Mouse (Mus musculus) olfactory bulb, adult 2 months (tissue): ENCODE data around the gene Tsc22d1. TPM values are rescaled to one million over a fixed set of nuclear protein-coding genes. Genes with fewer than 3 reads are reported as not detected.

ENCODE experiments used
- H3K27ac ChIP-seq: fragments of 200-500 bp; 2 replicates; pipeline ENCODE4 v1.5.1; 2012; ENCODE audit warnings: low read depth, low read length; ENCODE audit not compliant: insufficient read depth
- H3K4me1 ChIP-seq: fragments of 200-500 bp; 2 replicates; pipeline ENCODE4 v1.6.1; 2012; ENCODE audit warnings: low read length; ENCODE audit not compliant: control insufficient read depth, insufficient read depth
- H3K4me3 ChIP-seq: fragments of 200-500 bp; 2 replicates; pipeline ENCODE4 v1.5.1; 2012; ENCODE audit warnings: mild to moderate bottlenecking, low read depth, low read length, moderate library complexity; ENCODE audit not compliant: insufficient read depth
- CTCF ChIP-seq: fragments of 200-500 bp; IDR thresholded peaks from 2 replicates; pipeline ENCODE4 v1.5.1; 2012; ENCODE audit warnings: low read depth, mild to moderate bottlenecking, low read length, moderate library complexity; ENCODE audit not compliant: insufficient read depth
- POLR2A ChIP-seq: fragments of 200-500 bp; IDR thresholded peaks from 2 replicates; pipeline ENCODE4 v1.6.1; 2012; ENCODE audit warnings: mild to moderate bottlenecking, low read depth, low read length, moderate library complexity; ENCODE audit not compliant: insufficient read depth
- WGBS: fragments of 180-500 bp; shearing (Covaris S2); methylation state at CpG from one replicate; pipeline ENCODE4 v1.1.7; 2018; 5-methylcytosine and 5-hydroxymethylcytosine counted together
- polyA plus RNA-seq: library from polyadenylated mRNA; stranded (reverse); fragments of >200 nt; gene quantifications from 2 replicates; pipeline ENCODE4 v1.2.4, GENCODE M21; 2012; ENCODE audit warnings: low replicate concordance; ENCODE audit not compliant: missing spikeins, insufficient read depth, insufficient read length

Tsc22d1 gene
- 527 and 635 TPM in 2 replicates for polyA plus RNA-seq

DNA sequence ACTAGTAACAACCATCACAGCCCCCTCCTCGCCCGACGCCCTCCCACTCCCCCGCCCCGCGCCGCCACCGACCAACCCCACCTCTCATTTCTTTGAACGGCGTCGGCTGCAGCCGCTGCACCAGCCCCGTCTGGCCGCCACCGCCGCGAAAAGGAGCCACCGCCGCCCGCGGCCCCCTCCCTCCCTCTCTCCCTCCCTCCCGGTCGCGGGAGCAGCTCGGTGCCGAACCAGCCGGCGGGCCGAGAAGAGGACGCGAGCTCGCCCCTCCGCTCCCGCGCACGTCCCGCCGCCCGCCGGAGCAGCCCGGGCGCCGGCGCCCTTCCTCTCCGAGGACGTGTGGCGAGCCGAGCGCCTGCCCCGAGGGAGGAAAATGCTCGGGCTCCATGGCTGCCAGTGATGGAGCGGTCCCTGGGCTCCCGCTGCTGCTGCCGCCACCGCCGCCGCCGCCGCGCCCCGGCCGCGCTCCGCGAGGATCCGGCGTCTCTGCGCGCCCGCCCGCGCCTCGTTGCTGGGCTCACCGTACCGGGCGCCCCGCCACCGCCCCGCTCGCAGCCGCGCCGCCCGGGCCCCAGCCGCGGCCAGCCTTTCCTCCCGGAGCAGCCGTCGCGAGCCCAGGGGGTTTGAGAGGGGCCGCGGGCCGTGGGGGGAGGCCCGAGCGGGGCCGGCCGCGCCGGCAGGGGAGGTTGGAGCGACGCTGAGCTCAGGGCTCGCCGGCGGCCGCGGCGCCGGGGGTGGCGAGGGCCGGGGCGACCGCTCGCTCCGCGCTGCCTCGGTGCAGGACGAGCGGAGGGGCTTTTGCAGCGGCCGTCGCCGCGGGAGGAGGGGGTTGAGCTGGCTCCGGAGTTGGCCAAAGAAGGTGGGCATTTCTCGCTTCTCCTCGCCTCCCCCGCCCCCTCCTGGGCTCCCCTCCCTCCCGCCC lies at the start of gene Tsc22d1:
TSS of gene Tsc22d1 (plus strand) at position 100 of the 919 bp plus-strand sequence.
- H3K4me1 ChIP-seq = peaks cover 27% of the 10 kb centered on the region
- TF ChIP-seq POLR2A = peak; percentile 27; the same call in 1 of the 2 replicates
- no peak for TF ChIP-seq CTCF
- H3K4me3 ChIP-seq = peak within 1 kb of the TSS; percentile 98
- 2% methylated on average over 121 of the region's 128 CpGs for WGBS
- H3K27ac ChIP-seq = peak within 1 kb of the TSS; percentile 95

DNA sequence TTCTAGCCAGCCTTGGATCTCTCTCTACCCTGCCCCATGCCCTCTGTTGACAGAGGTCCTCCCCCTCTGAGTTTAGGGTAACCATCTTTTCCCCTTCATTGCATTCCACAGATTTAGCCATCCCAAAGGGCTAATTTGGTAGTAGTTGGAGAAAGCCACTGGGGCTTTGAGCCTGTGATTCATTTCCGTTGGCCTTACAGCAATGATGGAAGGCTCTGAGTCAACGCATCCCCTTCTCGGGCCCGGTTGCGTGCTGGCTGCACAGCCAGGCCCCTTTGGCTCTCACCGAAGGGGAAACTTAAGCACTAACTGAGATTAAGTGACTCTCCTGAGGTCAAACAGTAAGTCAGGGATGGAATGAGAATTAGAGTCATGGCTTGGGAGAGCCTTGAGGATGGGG lies 41.1 kb upstream of the Tsc22d1 start:
- Histone ChIP-seq H3K4me3 (no peak overlapping the region), H3K27ac (no peak overlapping the region), H3K4me1 (no peaks in the 10 kb centered on the region)
- 88% methylated on average over 6 of the region's 6 CpGs for WGBS
- no peak for TF ChIP-seq POLR2A
- no peak for TF ChIP-seq CTCF

DNA sequence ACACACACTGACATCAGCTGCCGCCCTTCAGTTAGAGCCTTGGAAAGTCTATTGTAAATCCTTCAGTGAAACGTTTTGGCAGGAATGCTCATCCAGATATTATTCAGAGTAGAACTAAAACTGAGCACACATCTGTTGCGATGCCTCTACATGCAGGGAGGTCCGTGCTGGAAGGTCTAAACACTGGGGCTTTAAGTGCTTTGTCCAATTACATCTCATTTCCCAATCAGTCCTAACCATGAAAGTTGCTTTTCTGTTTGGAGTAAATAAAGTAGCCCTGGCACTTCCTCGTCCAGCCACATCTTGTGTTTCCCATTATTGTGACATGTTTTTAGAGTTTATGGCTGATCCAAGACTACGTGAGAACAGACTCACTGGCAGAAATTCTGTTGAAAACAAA lies 40.2 kb upstream of the Tsc22d1 start:
- 59% methylated on average over 6 of the region's 6 CpGs for WGBS
- no peak overlapping the region for H3K27ac ChIP-seq
- H3K4me3 ChIP-seq = no peak overlapping the region
- H3K4me1 ChIP-seq = no peaks in the 10 kb centered on the region
- TF ChIP-seq CTCF = no peak
- no peak for TF ChIP-seq POLR2A

DNA sequence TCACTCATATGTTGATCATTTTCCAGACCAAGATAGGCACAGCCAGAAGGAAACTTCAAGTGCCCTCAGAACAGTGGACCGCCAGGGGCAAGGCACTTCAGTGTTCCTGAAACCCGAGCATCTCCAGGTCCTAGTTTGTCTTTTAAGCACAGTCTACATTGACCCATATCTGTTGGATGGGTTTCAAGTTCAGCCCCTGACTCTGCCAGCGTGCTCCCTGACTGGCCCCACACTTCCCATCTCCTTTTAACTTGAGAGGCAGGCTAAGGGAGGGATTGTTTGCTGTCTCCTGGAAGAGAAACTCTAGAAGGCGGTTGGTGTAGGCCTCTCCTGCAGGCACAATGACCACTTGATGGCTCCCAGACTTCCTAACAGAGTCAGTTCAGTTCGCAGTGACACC lies 38.2 kb upstream of the Tsc22d1 start:
- Histone ChIP-seq H3K4me3 (no peak overlapping the region), H3K27ac (no peak overlapping the region), H3K4me1 (no peaks in the 10 kb centered on the region)
- TF ChIP-seq POLR2A (no peak), CTCF (no peak)
- WGBS = 90% methylated on average over 5 of the region's 5 CpGs

DNA sequence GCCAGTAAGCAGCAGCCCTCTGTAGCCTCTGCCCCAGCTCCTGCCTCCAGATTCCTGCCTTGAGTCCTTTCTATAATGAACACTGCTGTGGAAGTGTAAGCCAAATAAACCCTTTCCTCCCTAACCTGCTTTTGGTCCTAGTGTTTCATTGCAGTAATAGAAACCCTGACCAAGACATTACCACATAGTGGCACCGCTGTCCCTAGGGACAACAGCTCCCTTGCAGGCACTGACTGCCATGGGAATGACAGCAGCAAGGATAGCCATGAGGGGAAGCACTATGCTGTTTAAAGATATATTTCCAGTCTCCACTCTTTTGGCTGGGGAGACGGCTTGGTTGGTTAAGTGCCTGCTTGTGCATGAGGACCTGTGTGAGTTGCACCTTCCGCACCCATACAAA lies 35.4 kb upstream of the Tsc22d1 start:
- Histone ChIP-seq H3K27ac (no peak overlapping the region), H3K4me3 (no peak overlapping the region), H3K4me1 (no peaks in the 10 kb centered on the region)
- WGBS = over 99% methylated on average over 3 of the region's 3 CpGs
- TF ChIP-seq CTCF = no peak
- no peak for TF ChIP-seq POLR2A

DNA sequence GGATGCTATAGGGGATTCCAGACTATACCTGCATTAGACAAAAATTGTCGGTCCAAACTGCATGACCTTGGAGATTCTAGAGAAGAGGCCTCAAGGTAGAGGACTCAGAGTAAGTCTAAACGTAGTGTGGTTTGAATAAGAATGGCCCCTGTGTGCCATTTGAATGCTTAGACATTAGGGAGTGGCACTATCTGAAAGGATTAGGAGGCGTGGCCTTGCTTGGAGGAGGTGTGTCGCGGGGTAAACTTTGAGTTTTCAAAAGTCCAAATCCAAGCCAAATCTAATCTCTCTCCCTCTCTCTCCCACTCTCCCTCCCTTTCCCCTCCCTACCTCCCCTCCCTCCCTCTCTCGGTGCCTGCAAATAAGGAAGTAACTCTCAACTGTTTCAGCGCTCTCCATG lies 26.7 kb upstream of the Tsc22d1 start:
- Histone ChIP-seq H3K27ac (no peak overlapping the region), H3K4me3 (no peak overlapping the region), H3K4me1 (no peaks in the 10 kb centered on the region)
- WGBS = 82% methylated on average over 7 of the region's 7 CpGs
- TF ChIP-seq CTCF (no peak), POLR2A (no peak)

DNA sequence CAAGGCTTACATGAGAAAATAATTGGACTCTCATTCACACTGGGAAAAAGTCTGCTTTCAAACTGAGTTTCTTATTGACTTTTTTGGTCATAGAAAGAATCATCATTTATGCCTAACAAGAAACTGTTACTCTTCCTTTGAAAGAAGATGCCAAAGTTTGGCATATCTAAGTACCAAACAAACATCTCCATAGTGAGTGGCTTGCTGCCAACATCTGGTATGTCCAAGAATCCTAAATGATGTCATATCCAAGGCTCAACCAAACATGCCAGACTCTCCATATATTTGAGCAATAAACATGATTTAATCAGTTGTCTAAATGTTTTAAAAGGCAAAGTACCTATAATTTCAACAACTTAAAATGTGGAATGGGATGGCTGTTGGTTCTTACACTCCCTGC lies 16.5 kb upstream of the Tsc22d1 start:
- H3K4me1 ChIP-seq = no peaks in the 10 kb centered on the region
- no peak for TF ChIP-seq CTCF
- TF ChIP-seq POLR2A = no peak
- no peak overlapping the region for H3K4me3 ChIP-seq
- no peak overlapping the region for H3K27ac ChIP-seq

DNA sequence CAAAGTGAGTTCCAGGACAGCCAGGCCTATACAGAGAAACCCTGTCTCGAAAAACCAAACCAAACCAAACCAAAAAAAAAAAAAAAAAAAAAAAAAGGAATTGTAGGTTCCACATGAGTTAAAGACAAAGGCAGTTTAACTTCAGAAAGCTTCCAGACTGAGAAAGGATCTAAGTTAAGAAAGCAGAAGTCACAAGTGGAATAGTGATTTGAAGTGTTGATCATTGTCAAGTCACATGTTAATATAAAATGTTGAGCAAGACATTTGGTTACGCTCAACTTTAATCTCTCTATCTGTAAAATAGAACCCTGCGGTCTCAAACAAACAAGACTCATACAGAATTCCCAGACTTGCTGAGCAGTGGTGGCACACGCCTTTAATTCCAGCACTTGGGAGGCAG lies 12.2 kb upstream of the Tsc22d1 start:
- 98% methylated on average over 4 of the region's 4 CpGs for WGBS
- Histone ChIP-seq H3K27ac (no peak overlapping the region), H3K4me3 (no peak overlapping the region), H3K4me1 (no peaks in the 10 kb centered on the region)
- TF ChIP-seq POLR2A = no peak
- TF ChIP-seq CTCF = no peak

DNA sequence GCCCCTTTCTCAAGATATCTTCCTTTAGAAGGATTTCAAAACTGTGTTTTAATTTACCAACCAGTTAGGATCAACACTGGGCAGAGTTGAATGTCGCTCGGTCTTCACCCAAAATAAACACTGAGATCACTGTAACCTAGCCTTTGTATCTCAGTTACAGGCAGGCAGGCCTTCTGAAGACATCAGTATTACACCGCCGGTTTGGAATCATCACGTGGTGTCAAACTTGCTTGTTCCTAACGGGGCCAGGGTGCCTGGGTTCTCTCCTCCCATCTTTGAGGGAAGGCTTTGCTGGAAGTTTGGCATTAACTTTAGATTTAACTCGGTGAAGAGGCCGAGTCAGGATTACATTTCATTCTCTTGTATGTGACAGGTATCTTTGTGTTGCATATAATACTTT lies 5.7 kb upstream of the Tsc22d1 start:
- Histone ChIP-seq H3K27ac (no peak overlapping the region), H3K4me3 (no peak overlapping the region), H3K4me1 (peaks cover 4% of the 10 kb centered on the region; the same call in 1 of the 2 replicates)
- TF ChIP-seq POLR2A (no peak), CTCF (no peak)
- 58% methylated on average over 8 of the region's 8 CpGs for WGBS
